Mouse (Mus musculus): ENCODE data around the gene Slc17a9. TPM values are rescaled to one million over a fixed set of nuclear protein-coding genes. Genes with fewer than 3 reads are reported as not detected.

Gene Slc17a9
- 1 to 10 TPM in 1 of 2 experiments, under 1 TPM in 1; 0.24 to 1.1 TPM for total RNA-seq (2021)
- long read RNA-seq, experiment 1: 0 reads
- long read RNA-seq, experiment 2, partial matches to known transcripts: 0 of 1 reads
- long read RNA-seq, experiment 2, other reads (novel, unspliced or antisense): 1 of 1 reads

DNA sequence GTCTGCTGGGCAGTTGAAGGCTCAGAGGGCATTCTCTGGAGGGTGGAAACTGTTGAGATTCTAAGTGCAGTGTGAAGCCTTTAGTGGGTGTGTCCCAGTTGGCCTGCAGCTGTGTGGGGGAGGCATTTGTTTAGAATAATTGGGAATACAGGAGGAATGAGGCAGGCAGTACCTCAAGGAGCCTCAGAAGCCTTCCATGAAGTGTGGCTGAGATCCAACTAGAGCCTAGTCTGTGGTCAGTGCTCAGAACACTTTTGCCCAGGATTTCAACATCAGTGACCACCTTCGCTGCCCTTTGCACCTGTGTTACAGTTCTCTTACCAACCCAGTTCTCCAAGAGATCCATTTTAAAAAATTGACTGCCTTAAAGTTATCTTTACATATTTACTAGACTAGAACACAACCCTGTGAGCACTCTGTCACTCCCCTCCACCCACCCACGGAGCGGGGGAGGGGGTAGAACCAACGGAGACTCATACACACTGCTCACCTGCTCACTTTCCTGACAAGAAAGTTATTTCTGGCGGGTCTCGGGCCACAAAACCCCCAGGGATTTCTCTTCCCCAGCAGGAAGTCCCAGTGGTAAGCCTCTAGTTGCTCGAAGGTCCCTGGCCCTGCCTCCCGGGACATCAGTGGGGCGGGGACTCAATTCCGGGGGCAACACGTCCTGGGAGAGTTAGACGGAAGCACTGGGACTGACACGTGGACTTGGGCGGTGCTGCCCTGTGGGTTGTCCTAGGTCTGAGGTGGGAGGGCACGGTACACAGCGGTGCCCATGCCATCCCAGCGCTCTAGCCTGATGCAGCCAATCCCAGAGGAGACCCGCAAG is at the start of gene Slc17a9:
TSS of gene Slc17a9 (plus strand) at position 679 of the 829 bp plus-strand sequence.
- intact Hi-C loops (cut with DNase I): no loop called here
- DNase-seq (ENCODE audit: low spot score in 2 of 2): no peak

DNA sequence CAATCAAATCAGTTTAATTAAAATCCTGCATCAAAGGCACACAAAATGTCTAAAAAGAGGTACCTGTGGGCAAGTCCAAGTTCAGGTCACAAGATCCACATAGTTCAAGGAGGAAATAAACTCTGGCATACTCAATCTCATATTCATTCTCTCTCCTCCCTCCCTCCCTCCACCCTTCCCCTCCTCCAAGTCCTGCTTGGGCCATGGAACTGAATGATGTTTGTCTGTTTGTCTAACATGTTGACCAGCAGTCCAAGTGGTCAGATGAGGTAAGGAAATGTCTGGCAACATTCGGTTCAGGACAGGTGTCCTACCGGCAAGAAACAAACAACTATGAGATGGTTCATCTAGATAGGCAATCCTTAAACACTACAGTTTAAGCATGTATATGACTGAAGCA is 48.4 kb upstream of the Slc17a9 start:
- intact Hi-C loops (cut with DNase I): no loop called here
- no peak for DNase-seq (ENCODE audit: low spot score in 2 of 2)

DNA sequence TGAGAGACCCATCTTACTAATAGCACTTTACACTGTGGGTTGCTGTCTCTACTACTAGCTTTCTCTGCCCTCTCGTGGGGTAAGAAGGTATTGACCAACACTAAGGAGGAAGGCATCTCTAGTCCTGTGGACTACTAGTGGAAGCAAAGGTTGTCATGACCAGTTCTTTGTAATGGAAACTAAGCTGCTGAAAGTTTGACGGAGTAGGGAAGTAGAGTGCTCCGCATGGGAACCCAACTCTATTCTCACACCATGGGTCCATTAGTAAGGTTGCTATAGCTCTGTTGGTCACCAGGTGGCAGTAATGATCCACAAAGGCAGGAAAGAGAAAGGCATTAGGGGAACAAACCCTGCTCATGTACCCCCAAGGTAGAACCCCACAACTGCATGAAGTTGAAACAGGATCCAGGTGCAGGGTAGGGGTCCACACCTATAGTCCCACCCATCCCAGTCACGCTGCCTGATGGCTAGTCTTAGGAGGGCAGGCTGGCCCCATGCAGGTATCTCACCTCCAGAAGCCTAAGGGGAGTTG is 46.4 kb upstream of the Slc17a9 start:
- intact Hi-C loops (cut with DNase I): no loop called here
- DNase-seq (ENCODE audit: low spot score in 2 of 2): peak; percentile 79 to 83

DNA sequence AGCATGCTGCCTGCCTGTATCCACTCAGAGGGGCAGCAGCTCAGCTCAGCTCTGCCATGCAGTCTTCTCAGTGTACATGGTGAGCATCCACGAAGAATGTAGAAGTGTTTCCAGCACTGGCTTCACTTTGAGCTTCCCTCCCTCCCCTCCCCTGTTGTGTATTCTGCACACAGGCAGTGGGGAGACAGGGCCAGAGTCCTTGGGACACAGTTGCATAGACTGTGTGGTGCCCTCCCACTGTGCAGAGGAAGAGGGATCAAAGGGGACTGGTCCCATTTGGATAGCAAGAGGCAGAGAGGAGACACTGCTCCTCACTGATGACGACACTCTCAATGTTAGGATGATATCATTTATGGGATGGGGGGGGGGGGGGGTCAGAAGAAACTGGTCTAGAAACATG is 43.8 kb upstream of the Slc17a9 start:
- intact Hi-C loops (cut with DNase I): no loop called here
- no peak for DNase-seq (ENCODE audit: low spot score in 2 of 2)

DNA sequence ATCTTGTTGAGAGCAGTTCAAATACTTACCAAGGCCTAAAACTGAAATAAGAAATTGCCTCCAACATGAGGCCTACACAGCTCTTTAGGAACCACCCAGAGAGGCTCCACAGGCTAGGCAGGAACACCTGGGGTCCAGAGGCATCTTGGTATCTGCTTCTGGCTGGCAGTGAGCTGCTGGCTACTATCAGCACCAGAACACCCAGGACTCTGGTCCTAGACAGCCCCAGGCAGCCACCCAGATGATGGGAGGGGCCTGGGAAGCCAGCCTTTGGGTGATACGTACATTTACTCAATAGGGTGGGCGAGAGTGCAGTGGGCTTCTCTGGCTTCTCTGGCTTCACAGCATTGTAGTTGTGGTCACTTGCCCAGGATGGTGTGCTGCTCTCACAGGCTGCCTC is 41.5 kb upstream of the Slc17a9 start:
- intact Hi-C loops (cut with DNase I): no loop called here
- no peak for DNase-seq (ENCODE audit: low spot score in 2 of 2)

DNA sequence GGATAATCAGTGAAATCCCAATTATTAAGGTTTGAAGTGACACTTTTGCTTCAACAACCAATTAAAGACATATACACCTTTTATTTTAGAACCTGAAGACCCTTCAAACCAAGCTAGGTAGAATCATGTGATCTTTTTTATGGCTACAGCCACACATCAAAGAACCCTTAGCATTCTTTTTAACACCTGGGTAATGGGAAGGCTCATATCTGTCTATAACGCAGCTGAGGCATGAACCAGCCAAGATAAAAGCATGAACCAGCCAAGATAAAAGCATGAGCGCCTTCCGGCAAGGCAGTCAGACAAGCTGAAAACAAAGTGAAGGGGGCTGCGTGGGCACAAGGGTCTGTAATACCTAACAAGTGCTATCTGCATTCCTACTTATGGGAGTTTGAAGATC is 41.0 kb upstream of the Slc17a9 start:
- intact Hi-C loops (cut with DNase I): no loop called here
- no peak for DNase-seq (ENCODE audit: low spot score in 2 of 2)

DNA sequence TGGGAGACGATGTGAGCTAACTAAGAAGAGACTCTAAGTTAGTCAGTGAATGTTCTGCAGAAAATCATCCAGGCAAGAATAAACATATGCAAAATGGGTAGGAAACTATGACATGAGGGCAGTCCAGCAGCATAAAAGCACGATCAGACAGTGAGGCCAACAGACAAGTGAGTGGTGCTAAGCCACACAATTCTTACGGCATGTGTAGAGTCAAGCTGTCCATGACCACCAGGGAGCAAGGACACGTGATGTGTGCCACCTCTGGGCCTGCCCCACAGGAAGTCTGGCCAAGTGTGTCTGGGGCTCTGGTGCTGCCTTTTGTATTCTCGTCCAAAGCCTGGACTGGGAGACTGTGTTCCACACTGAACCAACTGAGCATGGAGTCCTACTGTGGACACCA is 35.2 kb upstream of the Slc17a9 start:
- intact Hi-C loops (cut with DNase I): no loop called here
- DNase-seq (ENCODE audit: low spot score in 2 of 2): peak in 1 of 2 experiments; percentile 32

DNA sequence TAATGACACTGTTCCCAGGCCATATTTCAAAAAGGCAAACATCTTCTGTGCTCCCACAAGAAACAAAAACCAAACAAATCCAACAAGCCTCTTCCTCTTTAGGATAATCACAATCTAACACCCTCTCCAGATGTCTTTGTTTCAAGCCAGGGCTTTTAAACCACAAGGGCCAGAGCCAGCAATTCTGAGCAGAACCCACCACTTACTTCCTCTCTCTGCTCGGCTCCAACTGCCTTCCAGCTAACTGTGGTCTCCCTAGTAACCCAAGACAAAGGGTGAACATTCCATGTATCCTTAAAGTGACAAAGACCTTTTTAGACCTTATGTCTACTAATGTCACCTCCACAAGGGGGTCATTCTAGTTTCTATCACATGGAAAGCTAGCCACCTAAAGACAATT is 32.4 kb upstream of the Slc17a9 start:
- DNase-seq (ENCODE audit: low spot score in 2 of 2): peak in 1 of 2 experiments; percentile 33
- intact Hi-C loops (cut with DNase I): no loop called here

DNA sequence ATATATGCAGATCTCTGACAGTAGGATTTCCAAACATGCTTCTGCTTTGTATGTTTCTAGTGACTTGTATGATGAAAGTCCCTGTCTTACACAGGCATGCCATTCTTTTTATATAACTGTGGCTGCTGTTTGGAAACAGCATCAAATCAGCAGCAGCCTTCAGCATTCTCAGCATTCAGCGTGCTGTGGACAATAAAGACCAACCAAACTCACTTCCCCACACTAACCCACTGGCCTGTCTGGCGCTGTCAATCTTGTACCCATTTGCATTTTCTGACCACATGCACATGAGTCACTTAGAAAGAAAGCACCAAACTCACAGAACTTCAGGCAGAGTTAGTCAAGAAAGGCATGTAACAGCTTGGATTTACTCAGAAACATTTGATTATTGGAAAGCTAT is 29.9 kb upstream of the Slc17a9 start:
- DNase-seq (ENCODE audit: low spot score in 2 of 2): no peak
- intact Hi-C loops (cut with DNase I): no loop called here

DNA sequence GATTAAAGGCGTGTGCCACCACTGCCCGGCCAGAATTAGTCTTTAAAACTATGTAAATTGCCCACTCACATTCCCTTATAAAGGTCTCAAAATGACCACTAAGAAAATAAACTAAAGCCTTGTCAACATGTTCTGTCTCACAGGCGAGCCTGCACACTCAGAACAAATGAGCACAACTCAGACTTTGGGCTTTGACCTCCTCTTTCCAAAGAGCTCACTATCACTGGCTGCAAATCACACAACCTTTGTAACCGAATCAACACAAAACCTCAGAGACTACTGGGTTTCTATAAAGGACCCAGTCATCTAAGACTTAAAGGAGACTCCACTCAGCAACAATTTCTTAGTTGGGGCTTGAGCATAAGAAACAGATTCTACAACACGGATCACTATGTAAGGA is 24.6 kb upstream of the Slc17a9 start:
- DNase-seq (ENCODE audit: low spot score in 2 of 2): no peak
- intact Hi-C loops (cut with DNase I): no loop called here

DNA sequence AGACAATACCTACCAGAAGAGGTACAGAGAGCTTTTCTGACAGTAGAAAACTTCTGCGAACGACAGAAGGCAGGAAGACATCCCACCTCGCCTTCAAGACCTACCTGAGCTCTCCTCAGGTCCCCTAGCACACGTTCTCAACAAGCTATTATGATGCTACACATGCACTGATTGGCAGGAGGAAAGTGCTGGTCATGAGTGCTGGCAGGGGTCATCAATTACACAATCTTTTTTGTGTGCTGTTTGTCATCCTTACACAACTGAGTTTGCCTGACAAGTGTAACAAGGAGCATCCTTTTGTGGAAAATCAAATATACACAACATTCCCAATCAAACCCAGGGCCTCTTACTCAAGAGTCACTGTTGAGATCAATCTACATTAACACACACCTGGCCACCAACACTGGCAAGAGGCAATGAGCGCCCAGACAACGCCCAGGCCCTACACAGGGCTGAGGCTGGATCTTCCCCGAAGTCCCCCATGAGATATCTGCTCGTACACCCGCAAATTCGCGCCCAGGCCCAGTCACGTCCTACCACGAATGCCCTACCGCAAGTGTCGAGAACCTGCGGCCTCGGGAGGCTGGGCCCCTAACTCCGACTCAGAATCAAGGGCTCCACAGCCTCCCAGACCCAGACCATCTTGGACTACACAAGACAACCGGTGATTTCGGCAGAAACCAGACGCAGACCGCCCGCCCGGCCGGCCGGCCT is 23.9 kb upstream of the Slc17a9 start:
- DNase-seq (ENCODE audit: low spot score in 2 of 2): no peak
- intact Hi-C loops (cut with DNase I): no loop called here

DNA sequence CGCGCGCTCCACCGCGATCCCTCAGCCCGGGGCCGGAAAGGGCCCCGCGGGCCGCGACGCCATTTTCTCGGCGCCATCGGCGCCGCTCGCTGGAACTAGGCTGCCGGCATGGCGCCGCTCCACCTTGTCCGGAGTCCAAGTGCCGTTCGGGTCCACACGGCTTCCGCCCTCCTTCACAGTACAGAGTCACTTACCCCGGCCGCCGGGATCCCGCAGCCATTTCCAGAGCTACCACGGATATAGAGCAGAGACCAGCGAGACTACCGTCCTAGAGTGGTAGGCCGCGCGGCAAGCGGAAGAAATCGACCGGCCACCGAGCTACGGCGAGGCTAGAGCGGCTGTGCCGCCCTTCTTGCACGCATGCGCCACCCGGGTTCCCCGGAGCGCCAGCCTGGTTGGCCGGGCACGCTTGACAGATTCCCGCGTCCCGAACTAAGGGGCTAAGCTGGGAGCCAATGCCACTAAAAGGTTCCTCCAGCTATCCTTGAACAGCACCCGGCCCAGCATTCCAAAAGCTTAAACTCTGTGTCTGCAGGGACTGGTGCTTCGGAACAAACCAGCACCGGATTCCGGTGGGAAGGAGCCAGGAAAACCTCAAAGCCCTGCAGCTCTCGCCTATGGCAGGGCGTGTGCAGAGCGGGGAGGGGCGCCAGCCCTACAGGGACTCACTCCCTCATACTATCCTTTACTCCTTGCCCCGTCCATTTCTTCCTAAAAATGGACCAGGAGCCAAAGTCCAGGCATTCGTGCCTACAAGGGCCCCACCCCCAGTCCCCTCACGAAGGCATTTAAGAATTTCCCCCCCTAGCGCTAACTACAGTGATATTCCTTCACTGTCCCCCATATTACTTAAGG is 23.1 kb upstream of the Slc17a9 start:
- DNase-seq (ENCODE audit: low spot score in 2 of 2): peak; percentile 90 to 93
- intact Hi-C loops (cut with DNase I): no loop called here

DNA sequence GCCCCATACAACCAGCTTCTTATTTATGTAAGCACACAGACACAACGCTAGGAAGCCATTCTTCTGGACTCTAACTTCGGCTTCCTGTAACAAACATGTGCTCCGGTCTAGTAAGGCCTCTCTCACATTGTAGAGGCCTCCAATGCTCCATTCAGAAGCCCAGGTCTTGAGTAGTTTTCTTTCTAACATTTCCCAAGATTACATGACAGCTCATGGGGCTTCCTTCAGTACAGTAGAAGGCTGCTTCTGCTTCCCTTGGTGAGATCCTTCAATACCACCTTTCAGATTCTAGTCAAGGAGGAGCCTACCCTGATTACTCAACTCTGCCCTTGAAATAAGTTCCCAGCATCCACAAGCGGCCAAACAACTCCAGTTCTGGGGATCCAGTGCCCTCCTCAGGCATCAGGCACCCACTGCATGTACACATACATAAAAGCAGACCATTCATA is 22.3 kb upstream of the Slc17a9 start:
- intact Hi-C loops (cut with DNase I): no loop called here
- no peak for DNase-seq (ENCODE audit: low spot score in 2 of 2)

DNA sequence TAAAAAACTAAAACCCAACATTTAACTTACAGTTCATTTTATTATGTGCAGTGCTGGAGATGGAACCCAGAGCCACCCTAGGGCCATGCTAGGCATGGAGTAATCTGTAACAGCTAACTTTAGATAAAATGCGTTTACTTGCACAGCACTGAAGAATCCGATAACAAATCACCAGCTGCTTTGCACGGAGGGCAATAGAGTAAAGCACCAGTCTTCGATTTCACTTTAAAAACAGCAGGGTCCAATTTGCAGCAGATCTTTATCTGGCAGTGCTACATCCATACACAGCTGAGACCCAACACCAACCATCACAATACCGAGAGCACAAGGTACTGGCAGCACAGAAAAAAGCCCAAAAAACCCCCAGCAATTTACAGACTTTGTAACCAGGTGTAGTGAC is 21.9 kb upstream of the Slc17a9 start:
- intact Hi-C loops (cut with DNase I): no loop called here

DNA sequence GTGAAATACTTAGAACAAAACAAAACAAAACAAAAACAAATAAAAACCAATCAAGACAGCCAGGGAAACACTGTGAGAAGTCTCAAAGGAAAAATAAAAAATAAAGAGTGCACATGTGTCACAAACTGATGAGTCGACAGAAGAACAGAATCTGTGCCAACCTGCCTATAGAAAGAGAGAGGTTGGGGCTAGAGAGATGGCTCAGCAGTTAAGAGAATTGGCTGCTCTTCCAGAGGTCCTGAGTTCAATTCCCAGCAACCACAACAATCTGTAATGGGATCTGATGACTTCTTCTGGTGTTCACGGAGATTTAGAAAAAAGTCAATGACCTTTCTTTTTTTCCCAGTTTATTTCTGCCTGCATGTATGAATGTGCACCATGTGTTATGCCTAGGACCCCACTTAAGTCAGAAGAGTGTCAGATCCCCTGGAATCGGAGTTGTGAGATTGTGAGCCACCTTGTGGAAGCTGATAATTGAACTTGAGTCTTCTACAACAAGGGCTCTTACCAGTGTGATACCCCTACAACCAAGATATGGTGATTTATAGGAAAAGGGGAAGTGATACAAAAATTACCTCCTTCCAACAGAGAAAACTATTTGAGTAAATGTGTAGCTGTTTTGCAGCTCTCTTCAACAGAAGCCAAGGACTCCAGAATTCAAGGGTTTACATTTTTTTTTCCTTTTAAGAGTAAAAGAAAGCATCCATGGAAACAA is 21.3 kb upstream of the Slc17a9 start:
- intact Hi-C loops (cut with DNase I): no loop called here
- DNase-seq (ENCODE audit: low spot score in 2 of 2): no peak

More for the DNA sequence above, 21.9 kb upstream of the Slc17a9 start:
- no peak for DNase-seq (ENCODE audit: low spot score in 2 of 2)

DNA sequence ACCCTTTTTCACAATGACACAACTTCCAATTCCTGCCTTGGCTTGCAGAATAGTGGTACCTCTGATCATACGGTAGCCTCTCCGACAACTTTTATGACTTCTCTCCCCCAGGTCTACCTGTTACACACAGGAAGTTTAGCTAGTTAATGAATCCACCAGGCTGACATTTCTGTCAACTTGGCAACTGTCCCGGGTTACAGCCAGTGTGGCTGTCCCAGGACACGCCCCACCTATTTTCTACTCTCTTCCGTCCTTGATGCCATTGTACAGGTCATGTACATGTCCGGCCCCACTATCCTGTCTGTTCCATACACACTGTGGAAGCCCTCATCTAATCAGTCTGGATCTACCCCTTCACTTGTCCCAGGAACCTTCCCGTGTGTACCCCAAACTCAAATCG is 20.5 kb upstream of the Slc17a9 start:
- intact Hi-C loops (cut with DNase I): no loop called here
- DNase-seq (ENCODE audit: low spot score in 2 of 2): no peak

DNA sequence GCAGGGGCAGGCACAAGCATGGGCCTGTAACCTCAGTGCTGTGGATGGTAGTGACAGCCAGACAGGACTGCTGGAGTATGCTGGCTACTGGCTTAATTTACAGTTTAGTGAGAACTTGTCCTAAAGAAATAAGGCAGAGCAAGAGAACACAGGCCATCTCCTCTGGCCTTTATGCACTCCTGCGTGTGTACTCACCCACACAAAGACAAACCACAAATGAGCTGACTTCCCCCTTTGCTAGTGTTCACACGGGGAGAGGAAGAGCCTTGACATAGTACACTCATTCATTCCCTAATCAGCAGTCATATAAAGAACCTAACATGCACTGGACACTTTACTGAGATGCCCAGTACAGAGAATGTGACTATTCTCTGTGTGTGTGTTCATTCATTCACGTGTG is 20.0 kb upstream of the Slc17a9 start:
- DNase-seq (ENCODE audit: low spot score in 2 of 2): no peak
- intact Hi-C loops (cut with DNase I): no loop called here

DNA sequence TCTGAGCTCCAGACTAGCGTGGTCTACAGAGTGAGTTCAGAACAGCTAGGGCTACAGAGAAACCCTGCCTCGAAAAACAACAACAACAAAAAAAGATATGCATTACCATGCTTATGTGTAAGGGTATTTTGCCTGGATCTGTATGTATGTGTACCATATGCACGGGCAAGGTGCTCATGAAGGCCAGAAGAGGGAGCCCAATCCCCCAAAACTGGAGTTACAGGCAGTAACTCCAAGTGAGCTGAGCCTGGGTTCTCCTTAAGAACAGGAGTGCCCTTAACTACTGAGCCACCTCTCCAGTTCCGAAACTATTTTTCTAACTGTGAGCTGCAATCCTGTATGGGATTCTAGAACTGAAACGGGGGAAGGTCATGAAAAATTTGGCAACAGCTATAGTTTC is 19.1 kb upstream of the Slc17a9 start:
- no peak for DNase-seq (ENCODE audit: low spot score in 2 of 2)
- intact Hi-C loops (cut with DNase I): no loop called here

All from left cerebral cortex, postnatal 14 days (tissue).